In the genomic region with DNA sequence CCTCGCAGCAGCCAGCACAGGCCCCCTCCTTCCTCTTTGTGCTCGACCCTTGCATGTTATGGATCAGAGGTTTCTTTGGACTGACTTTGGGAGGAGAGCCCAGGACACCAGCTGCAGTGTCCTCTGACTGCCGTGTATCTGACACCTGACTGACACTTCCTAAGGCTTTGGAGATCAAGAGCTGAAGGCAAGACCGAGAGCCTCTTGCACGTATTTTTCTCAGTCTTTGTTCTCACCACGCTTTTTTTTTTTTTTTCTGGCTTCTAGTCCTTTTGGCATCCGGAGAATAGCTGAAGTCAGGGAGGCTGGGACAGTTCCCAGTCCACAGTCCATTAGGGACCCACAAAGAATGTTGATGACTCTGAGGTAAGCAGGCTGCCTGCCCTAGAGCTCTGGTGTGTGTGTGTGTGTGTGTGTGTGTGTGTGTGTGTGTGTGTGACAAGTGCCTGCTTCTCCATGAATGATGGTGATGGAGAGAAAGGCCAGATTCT, we compare ENCODE assay signal across 9 mouse cellular contexts. TPM values are rescaled to one million over a fixed set of nuclear protein-coding genes. Genes with fewer than 3 reads are reported as not detected.
DNase-seq lines count a peak whose midpoint lies in the region; ATAC-seq and TF ChIP-seq lines count a peak whose summit lies in the region.
"Had no signal": no experiment of that assay in that cellular context is flagged by ENCODE, and none has a peak within 500 bp of the region (broad histone marks: within the 10 kb centered on the region; RNA-seq: fewer than 3 reads in every experiment).

No protein-coding gene starts in this region.

- TF ChIP-seq EP300 in heart, postnatal 0 days (IDR thresholded peaks at IDR 0.05; ENCODE audit: low read depth), result no peak
- TF ChIP-seq EP300 in lung, postnatal 0 days (IDR thresholded peaks at IDR 0.05), result no peak

- no peak overlapping the region for H3K27ac ChIP-seq in forebrain, postnatal 0 days (ENCODE audit: low read depth, low read length)
- H3K27ac ChIP-seq in forebrain, embryonic 15.5 days (replicated peaks), result no peak overlapping the region
- H3K27ac ChIP-seq in heart, postnatal 0 days (ENCODE audit: low read depth), result peak overlapping the region; percentile 39
- no peak overlapping the region for H3K27ac ChIP-seq in lung, postnatal 0 days (ENCODE audit: low read length)

- DNase-seq in forebrain, postnatal 0 days, result peak; percentile 26
- DNase-seq in brain, adult 2 months (ENCODE audit: low read depth, low spot score), result peak; percentile 20
- no peak for DNase-seq in heart, postnatal 0 days (ENCODE audit: low spot score)
- DNase-seq in lung, postnatal 0 days (ENCODE audit: low spot score), result peak; percentile 38
- DNase-seq in c-Kit-positive CD71-positive TER-119-positive erythroid progenitor cells, embryonic 14.5 days (ENCODE audit: low spot score), result no peak
- DNase-seq in natural killer cell, adult 2 months (ENCODE audit: low spot score in 2 of 2), result no peak
- DNase-seq in left cerebral cortex, postnatal 10 days (ENCODE audit: extremely low spot score in 1 of 2, low spot score in 2 of 2), result no peak

- no peaks in the 10 kb centered on the region for H3K9me3 ChIP-seq in forebrain, postnatal 0 days (ENCODE audit: low read length)
- H3K9me3 ChIP-seq in forebrain, embryonic 15.5 days, result no peaks in the 10 kb centered on the region
- no peaks in the 10 kb centered on the region for H3K9me3 ChIP-seq in heart, postnatal 0 days (replicated peaks; ENCODE audit: control insufficient read depth, low read length)
- H3K9me3 ChIP-seq in lung, postnatal 0 days (ENCODE audit: low read length), result no peaks in the 10 kb centered on the region

- H3K4me1 ChIP-seq in forebrain, postnatal 0 days (ENCODE audit: insufficient read depth), result peaks cover 9% of the 10 kb centered on the region
- H3K4me1 ChIP-seq in forebrain, embryonic 15.5 days, result peaks cover 19% of the 10 kb centered on the region
- H3K4me1 ChIP-seq in heart, postnatal 0 days (ENCODE audit: control insufficient read depth, insufficient read depth), result 0 out of 2 replicates have a peak, but pooled peaks cover 3% of the 10 kb centered on the region
- peaks cover 13% of the 10 kb centered on the region for H3K4me1 ChIP-seq in lung, postnatal 0 days (ENCODE audit: insufficient read depth, low read depth, low read length)

- H3K27me3 ChIP-seq in forebrain, postnatal 0 days (ENCODE audit: insufficient read depth, low read length), result no peaks in the 10 kb centered on the region
- H3K27me3 ChIP-seq in forebrain, embryonic 15.5 days, result no peaks in the 10 kb centered on the region
- no peaks in the 10 kb centered on the region for H3K27me3 ChIP-seq in heart, postnatal 0 days (ENCODE audit: control insufficient read depth, insufficient read depth, low read length)
- no peaks in the 10 kb centered on the region for H3K27me3 ChIP-seq in lung, postnatal 0 days (replicated peaks; ENCODE audit: insufficient read depth, low read length)

- no peaks in the 10 kb centered on the region for H3K36me3 ChIP-seq in forebrain, postnatal 0 days (ENCODE audit: insufficient read depth)
- no peaks in the 10 kb centered on the region for H3K36me3 ChIP-seq in forebrain, embryonic 15.5 days
- no peaks in the 10 kb centered on the region for H3K36me3 ChIP-seq in heart, postnatal 0 days (replicated peaks; ENCODE audit: control insufficient read depth, insufficient read depth, low read length)
- H3K36me3 ChIP-seq in lung, postnatal 0 days (ENCODE audit: insufficient read depth, low read length), result no peaks in the 10 kb centered on the region

- no peak for TF ChIP-seq CTCF in forebrain, postnatal 0 days (IDR thresholded peaks at IDR 0.05; ENCODE audit: low read depth)
- no peak for TF ChIP-seq CTCF in heart, postnatal 0 days (IDR thresholded peaks at IDR 0.05; ENCODE audit: low read depth)
- TF ChIP-seq CTCF in lung, postnatal 0 days (IDR thresholded peaks at IDR 0.05), result no peak

- no peak overlapping the region for H3K9ac ChIP-seq in forebrain, postnatal 0 days
- no peak overlapping the region for H3K9ac ChIP-seq in forebrain, embryonic 15.5 days (replicated peaks)
- no peak overlapping the region for H3K9ac ChIP-seq in heart, postnatal 0 days (replicated peaks; ENCODE audit: low read depth, low read length)
- H3K9ac ChIP-seq in lung, postnatal 0 days (replicated peaks; ENCODE audit: low read depth), result no peak overlapping the region

- no peak overlapping the region for H3K4me3 ChIP-seq in forebrain, postnatal 0 days (ENCODE audit: low read depth, low read length)
- H3K4me3 ChIP-seq in forebrain, embryonic 15.5 days, result no peak overlapping the region
- H3K4me3 ChIP-seq in heart, postnatal 0 days (ENCODE audit: low read depth, low read length), result no peak overlapping the region
- H3K4me3 ChIP-seq in lung, postnatal 0 days (ENCODE audit: low read depth, low read length), result no peak overlapping the region
- H3K4me3 ChIP-seq: erythroblast, embryonic 14.5 days had no signal

- intact Hi-C loops in left cerebral cortex, postnatal 10 days (cut with DNase I), result loop anchor here (5.0 kb wide), 1 partner anchor 410 kb away; no protein-coding TSS in a partner anchor

- H3K4me2 ChIP-seq in forebrain, postnatal 0 days (ENCODE audit: low read depth), result no peak overlapping the region
- no peak overlapping the region for H3K4me2 ChIP-seq in forebrain, embryonic 15.5 days (replicated peaks)
- no peak overlapping the region for H3K4me2 ChIP-seq in heart, postnatal 0 days (ENCODE audit: low read depth, low read length)
- no peak overlapping the region for H3K4me2 ChIP-seq in lung, postnatal 0 days (replicated peaks; ENCODE audit: low read depth, low read length)

- WGBS in forebrain, postnatal 0 days, result 28% methylated on average over 7 of the region's 7 CpGs
- WGBS in forebrain, embryonic 15.5 days, result 30% methylated on average over 7 of the region's 7 CpGs
- WGBS in heart, postnatal 0 days, result 27% methylated on average over 7 of the region's 7 CpGs
- WGBS in lung, postnatal 0 days, result 35% methylated on average over 7 of the region's 7 CpGs

- no peak for ATAC-seq in forebrain, postnatal 0 days
- ATAC-seq in forebrain, embryonic 15.5 days (replicated peaks), result no peak
- peak; percentile 45; the same call in 1 of the 2 replicates for ATAC-seq in heart, postnatal 0 days (ENCODE audit: insufficient read depth, low read depth)
- no peak for ATAC-seq in lung, postnatal 0 days

RNA-seq across cellular contexts. Expression of a gene that starts 2.1 kb away (rescaled TPM):
- total RNA-seq in forebrain, postnatal 0 days (2014; rRNA removed), result not detected in 2 replicates
- 0.07 and 0.10 TPM in 2 replicates for polyA plus RNA-seq in forebrain, postnatal 0 days (2015; fragmentation: Nextera tagmentation; extraction: Ambion mirVana)
- not detected in 2 replicates for polyA plus RNA-seq in forebrain, embryonic 15.5 days (2015; fragmentation: Nextera tagmentation; extraction: Ambion mirVana)
- not detected in 2 replicates for total RNA-seq in heart, postnatal 0 days (2014; rRNA removed; ENCODE audit: low replicate concordance)
- 0.08 TPM in 1 of 2 replicates, not detected in the other for polyA plus RNA-seq in heart, postnatal 0 days (2015; fragmentation: Nextera tagmentation; extraction: Ambion mirVana)
- polyA plus RNA-seq in lung, postnatal 0 days (2015; fragmentation: Nextera tagmentation; extraction: Ambion mirVana), result 0.30 and 0.33 TPM in 2 replicates
- not detected for total RNA-seq in left cerebral cortex, postnatal 10 days (2021)
- polyA plus RNA-seq: erythroblast, embryonic 14.5 days had no signal

RNA-seq across cellular contexts. Expression of a gene that starts 59.8 kb away (rescaled TPM):
- total RNA-seq in forebrain, postnatal 0 days (2014; rRNA removed), result 34.0 and 43.0 TPM in 2 replicates
- 12.5 and 16.5 TPM in 2 replicates for polyA plus RNA-seq in forebrain, postnatal 0 days (2015; fragmentation: Nextera tagmentation; extraction: Ambion mirVana)
- 18.6 and 19.6 TPM in 2 replicates for polyA plus RNA-seq in forebrain, embryonic 15.5 days (2015; fragmentation: Nextera tagmentation; extraction: Ambion mirVana)
- total RNA-seq in heart, postnatal 0 days (2014; rRNA removed; ENCODE audit: low replicate concordance), result 10.0 and 23.3 TPM in 2 replicates
- polyA plus RNA-seq in heart, postnatal 0 days (2015; fragmentation: Nextera tagmentation; extraction: Ambion mirVana), result 5.4 and 6.7 TPM in 2 replicates
- polyA plus RNA-seq in lung, postnatal 0 days (2015; fragmentation: Nextera tagmentation; extraction: Ambion mirVana), result 10.8 and 11.5 TPM in 2 replicates
- total RNA-seq in left cerebral cortex, postnatal 10 days (2021), result 10 to 100 TPM; 60.0 to 60.7 TPM

Comparison
In these comparisons a context has a peak if more than half of its experiments do, and no peak if none do; other contexts are left out.
1. DNase-seq: peak in forebrain, postnatal 0 days (single experiment), brain, adult 2 months (single experiment) and lung, postnatal 0 days (single experiment); none in heart, postnatal 0 days (single experiment), c-Kit-positive CD71-positive TER-119-positive erythroid progenitor cells, embryonic 14.5 days (single experiment), natural killer cell, adult 2 months (0 of 2) and left cerebral cortex, postnatal 10 days (0 of 2).